Mouse (Mus musculus): ENCODE data around the gene Tox3.

The Tox3 gene

GRCm38 (mm10) chr8:90348178-90348925 lies at the start of gene Tox3:
Tox3 (minus strand) TSS chr8:90348343.
- peak; percentile 42 to 67 for DNase-seq (ENCODE audit: inconsistent age in 2 of 2, low spot score in 1 of 2)

- DNase-seq (ENCODE audit: inconsistent age in 2 of 2, low spot score in 1 of 2), result no peak
These were observed 44.5 kb upstream of the Tox3 start for GRCm38 (mm10) chr8:90392643-90393042.

- DNase-seq (ENCODE audit: inconsistent age in 2 of 2, low spot score in 1 of 2), result no peak
These were observed 43.4 kb upstream of the Tox3 start for GRCm38 (mm10) chr8:90391483-90392074.

- no peak for DNase-seq (ENCODE audit: inconsistent age in 2 of 2, low spot score in 1 of 2)
These were observed 42.7 kb upstream of the Tox3 start for GRCm38 (mm10) chr8:90390827-90391226.

GRCm38 (mm10) chr8:90379064-90379463 lies 30.9 kb upstream of the Tox3 start:
- no peak for DNase-seq (ENCODE audit: inconsistent age in 2 of 2, low spot score in 1 of 2)

GRCm38 (mm10) chr8:90378036-90378435 lies 29.9 kb upstream of the Tox3 start:
- DNase-seq (ENCODE audit: inconsistent age in 2 of 2, low spot score in 1 of 2), result no peak

- DNase-seq (ENCODE audit: inconsistent age in 2 of 2, low spot score in 1 of 2), result no peak
These were observed 23.6 kb upstream of the Tox3 start for GRCm38 (mm10) chr8:90371611-90372222.

GRCm38 (mm10) chr8:90369876-90370275 lies 21.7 kb upstream of the Tox3 start:
- no peak for DNase-seq (ENCODE audit: inconsistent age in 2 of 2, low spot score in 1 of 2)

GRCm38 (mm10) chr8:90356729-90357128 lies 8.6 kb upstream of the Tox3 start:
- DNase-seq (ENCODE audit: inconsistent age in 2 of 2, low spot score in 1 of 2), result no peak

GRCm38 (mm10) chr8:90354782-90355181 lies 6.6 kb upstream of the Tox3 start:
- no peak for DNase-seq (ENCODE audit: inconsistent age in 2 of 2, low spot score in 1 of 2)

- DNase-seq (ENCODE audit: inconsistent age in 2 of 2, low spot score in 1 of 2), result no peak
These were observed 5.9 kb upstream of the Tox3 start for GRCm38 (mm10) chr8:90353960-90354540.

GRCm38 (mm10) chr8:90353499-90353898 lies 5.4 kb upstream of the Tox3 start:
- DNase-seq (ENCODE audit: inconsistent age in 2 of 2, low spot score in 1 of 2), result no peak

GRCm38 (mm10) chr8:90352991-90353390 lies 4.8 kb upstream of the Tox3 start:
- no peak for DNase-seq (ENCODE audit: inconsistent age in 2 of 2, low spot score in 1 of 2)

GRCm38 (mm10) chr8:90349709-90350562 lies 1.8 kb upstream of the Tox3 start:
- DNase-seq (ENCODE audit: inconsistent age in 2 of 2, low spot score in 1 of 2), result peak in 1 of 2 experiments; percentile 32

- no peak for DNase-seq (ENCODE audit: inconsistent age in 2 of 2, low spot score in 1 of 2)
These were observed 962 bp upstream of the Tox3 start for GRCm38 (mm10) chr8:90348926-90349683.

- peak in 1 of 2 experiments; percentile 56 for DNase-seq (ENCODE audit: inconsistent age in 2 of 2, low spot score in 1 of 2)
These were observed 464 bp downstream of the Tox3 start for GRCm38 (mm10) chr8:90347581-90348177.

GRCm38 (mm10) chr8:90346880-90347535 lies 1.1 kb downstream of the Tox3 start:
- DNase-seq (ENCODE audit: inconsistent age in 2 of 2, low spot score in 1 of 2), result peak in 1 of 2 experiments; percentile 24

GRCm38 (mm10) chr8:90346138-90346879 lies 1.8 kb downstream of the Tox3 start:
- DNase-seq (ENCODE audit: inconsistent age in 2 of 2, low spot score in 1 of 2), result no peak

Measured in adrenal gland, adult (tissue).